Comparison of ENCODE assay signal across 25 mouse cellular contexts in genomic region chr16:14009966-14010365, GRCm38 (mm10). TPM values are rescaled to one million over a fixed set of nuclear protein-coding genes. Genes with fewer than 3 reads are reported as not detected.
DNase-seq lines count a peak whose midpoint lies in the region; ATAC-seq and TF ChIP-seq lines count a peak whose summit lies in the region.
"Had no signal": no experiment of that assay in that cellular context is flagged by ENCODE, and none has a peak within 500 bp of the region (broad histone marks: within the 10 kb centered on the region; RNA-seq: fewer than 3 reads in every experiment).

No protein-coding gene starts in this region.

- H3K9ac ChIP-seq in kidney, embryonic 16.5 days (replicated peaks; ENCODE audit: low read length), result no peak overlapping the region
- no peak overlapping the region for H3K9ac ChIP-seq in kidney, embryonic 14.5 days (ENCODE audit: low read depth, low read length)
- H3K9ac ChIP-seq: embryonic facial prominence, embryonic 12.5 days; forebrain, embryonic 13.5 days had no signal

- H3K36me3 ChIP-seq in kidney, adult 2 months (ENCODE audit: control insufficient read depth, insufficient read depth, low read length), result no peaks in the 10 kb centered on the region
- H3K36me3 ChIP-seq in kidney, embryonic 16.5 days (ENCODE audit: insufficient read depth, low read length), result no peaks in the 10 kb centered on the region
- H3K36me3 ChIP-seq in kidney, embryonic 14.5 days (ENCODE audit: control insufficient read depth, insufficient read depth, low read length), result no peaks in the 10 kb centered on the region
- H3K36me3 ChIP-seq: embryonic facial prominence, embryonic 10.5 days; embryonic facial prominence, embryonic 12.5 days; G1E had no signal

- peak; percentile 27 for DNase-seq in heart, adult 11 months
- DNase-seq in heart, adult 9 months (ENCODE audit: low spot score in 2 of 2), result no peak
- peak; percentile 82 for DNase-seq in kidney, adult 2 months
- peak; percentile 80 for DNase-seq in kidney, adult 9 months
- peak; percentile 44 to 48 for DNase-seq in kidney, postnatal 36 days
- no peak for DNase-seq in kidney, postnatal 4 days
- DNase-seq: adrenal gland, adult 8-10 months; adrenal gland, postnatal 14 days; adrenal gland, postnatal 36 days; B cell, adult 2 months; cerebellum, adult 11-12 months; cerebellum, adult 2 months; cerebellum, adult 9-10 months; cerebellum, postnatal 10 days; cerebellum, postnatal 25 days had no signal

- 70% methylated on average over 4 of the region's 4 CpGs for WGBS in kidney, adult 2 months
- WGBS in kidney, embryonic 16.5 days, result 92% methylated on average over 4 of the region's 4 CpGs
- 89% methylated on average over 4 of the region's 4 CpGs for WGBS in kidney, embryonic 14.5 days

- peaks cover 23% of the 10 kb centered on the region; the same call in 1 of the 2 replicates for H3K4me1 ChIP-seq in kidney, adult 2 months (ENCODE audit: control insufficient read depth, insufficient read depth, low read length)
- no peaks in the 10 kb centered on the region for H3K4me1 ChIP-seq in kidney, embryonic 16.5 days (ENCODE audit: insufficient read depth, low read length)
- H3K4me1 ChIP-seq in kidney, embryonic 14.5 days (ENCODE audit: control insufficient read depth, insufficient read depth, low read length), result no peaks in the 10 kb centered on the region
- H3K4me1 ChIP-seq: embryonic facial prominence, embryonic 10.5 days; embryonic facial prominence, embryonic 12.5 days; forebrain, embryonic 13.5 days had no signal

- H3K4me3 ChIP-seq in kidney, adult 2 months (ENCODE audit: insufficient read depth, low read depth, low read length), result no peak overlapping the region
- no peak overlapping the region for H3K4me3 ChIP-seq in kidney, embryonic 16.5 days (ENCODE audit: low read length)
- H3K4me3 ChIP-seq in kidney, embryonic 14.5 days (ENCODE audit: low read length), result no peak overlapping the region
- H3K4me3 ChIP-seq: embryonic facial prominence, embryonic 10.5 days; embryonic facial prominence, embryonic 12.5 days; forebrain, embryonic 13.5 days had no signal

- H3K27ac ChIP-seq in kidney, adult 2 months (ENCODE audit: insufficient read depth, low read depth, low read length), result peak overlapping the region; percentile 98
- H3K27ac ChIP-seq in kidney, embryonic 16.5 days (ENCODE audit: low read length), result no peak overlapping the region
- H3K27ac ChIP-seq in kidney, embryonic 14.5 days (ENCODE audit: low read depth, low read length), result no peak overlapping the region
- H3K27ac ChIP-seq: embryonic facial prominence, embryonic 10.5 days; embryonic facial prominence, embryonic 12.5 days; forebrain, embryonic 13.5 days had no signal

- no peak for TF ChIP-seq POLR2A in kidney, adult 2 months (IDR thresholded peaks at IDR 0.05; ENCODE audit: low read depth, low read length)

- no peak overlapping the region for H3K4me2 ChIP-seq in kidney, embryonic 16.5 days (replicated peaks; ENCODE audit: low read depth, low read length)
- H3K4me2 ChIP-seq in kidney, embryonic 14.5 days (replicated peaks; ENCODE audit: low read depth, low read length), result no peak overlapping the region
- H3K4me2 ChIP-seq: embryonic facial prominence, embryonic 12.5 days; forebrain, embryonic 13.5 days had no signal

- H3K9me3 ChIP-seq in kidney, embryonic 16.5 days (ENCODE audit: low read length), result no peaks in the 10 kb centered on the region
- H3K9me3 ChIP-seq in kidney, embryonic 14.5 days (ENCODE audit: control insufficient read depth, low read length), result no peaks in the 10 kb centered on the region
- H3K9me3 ChIP-seq: embryonic facial prominence, embryonic 10.5 days; embryonic facial prominence, embryonic 12.5 days; forebrain, embryonic 13.5 days; G1E had no signal

- TF ChIP-seq CTCF in kidney, adult 2 months (conservative IDR thresholded peaks at IDR 0.05; ENCODE audit: insufficient read depth, insufficient read length, low read depth, low read length), result no peak

- no peak for ATAC-seq in kidney, embryonic 16.5 days (ENCODE audit: low FRiP score, low TSS enrichment)
- ATAC-seq in kidney, embryonic 14.5 days (ENCODE audit: low FRiP score, low TSS enrichment), result no peak
- ATAC-seq: activated CD4-positive, CD25-positive, alpha-beta regulatory T cell, adult 4 months; CD4-positive, CD25-positive, alpha-beta regulatory T cell, adult 4 months; forebrain, embryonic 13.5 days; Patski had no signal

- no peaks in the 10 kb centered on the region for H3K27me3 ChIP-seq in kidney, adult 2 months (replicated peaks; ENCODE audit: control insufficient read depth, insufficient read depth, low read length)
- H3K27me3 ChIP-seq in kidney, embryonic 16.5 days (ENCODE audit: insufficient read depth, low read length), result no peaks in the 10 kb centered on the region
- H3K27me3 ChIP-seq in kidney, embryonic 14.5 days (ENCODE audit: control insufficient read depth, insufficient read depth, low read length), result no peaks in the 10 kb centered on the region
- H3K27me3 ChIP-seq: embryonic facial prominence, embryonic 12.5 days; forebrain, embryonic 13.5 days; Patski had no signal

RNA-seq across cellular contexts. Expression of gene Ifitm7, which starts 23.3 kb away (rescaled TPM):
- 0.09 and 0.20 TPM in 2 replicates for polyA plus RNA-seq in kidney, adult 2 months (2012; rRNA removed)
- polyA plus RNA-seq in kidney, embryonic 16.5 days (2015; fragmentation: Nextera tagmentation; extraction: Ambion mirVana), result 0.20 TPM in 1 of 2 replicates, not detected in the other
- 0.42 TPM in 1 of 2 replicates, not detected in the other for polyA plus RNA-seq in kidney, embryonic 14.5 days (2014; fragmentation: Nextera tagmentation; extraction: Ambion mirVana)
- polyA plus RNA-seq: activated CD4-positive, CD25-positive, alpha-beta regulatory T cell, adult 4 months; CD4-positive, CD25-positive, alpha-beta regulatory T cell, adult 4 months; embryonic facial prominence, embryonic 14.5 days; G1E had no signal

RNA-seq across cellular contexts. Expression of gene 2900011O08Rik, which starts 23.6 kb away (rescaled TPM):
- polyA plus RNA-seq in kidney, adult 2 months (2012; rRNA removed), result 0.37 and 0.41 TPM in 2 replicates
- polyA plus RNA-seq in kidney, embryonic 16.5 days (2015; fragmentation: Nextera tagmentation; extraction: Ambion mirVana), result 1.7 and 2.2 TPM in 2 replicates
- polyA plus RNA-seq in kidney, embryonic 14.5 days (2014; fragmentation: Nextera tagmentation; extraction: Ambion mirVana), result 1.5 and 1.7 TPM in 2 replicates
- polyA plus RNA-seq: CD4-positive, CD25-positive, alpha-beta regulatory T cell, adult 4 months; G1E had no signal

Comparison
In these comparisons a context has a peak if more than half of its experiments do, and no peak if none do; other contexts are left out.
1. DNase-seq: peak in heart, adult 11 months (single experiment), kidney, adult 2 months (single experiment), kidney, adult 9 months (single experiment) and kidney, postnatal 36 days (2 of 2); none in heart, adult 9 months (0 of 2) and kidney, postnatal 4 days (0 of 2).